Mouse (Mus musculus): ENCODE measurements at regions not wholly inside any gene's neighbourhood (a gene's known extent, or its start where the extent isn't known, plus 50 kb on each side); places are given as distances from the start of the nearest gene placed in this dataset.

DNA sequence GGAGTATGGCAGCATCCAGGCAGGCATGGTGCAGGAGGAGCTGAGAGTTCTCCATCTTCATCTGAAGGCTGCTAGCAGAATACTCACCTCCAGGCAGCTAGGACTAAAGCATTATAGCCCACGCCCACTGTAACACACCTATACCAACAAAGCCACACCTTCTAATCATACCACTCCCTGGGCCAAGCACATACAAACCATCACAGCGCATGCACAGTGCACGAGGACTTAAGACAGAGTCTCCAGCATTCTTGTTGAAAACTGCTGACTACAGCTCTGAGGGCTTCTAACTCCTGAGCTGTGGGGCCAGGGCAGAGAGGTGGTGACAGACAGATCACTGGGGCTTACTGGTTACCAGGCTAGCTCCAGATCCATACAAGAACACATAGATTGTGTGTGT is 68.0 kb upstream of the Cnot2 start:
- no peak for DNase-seq

DNA sequence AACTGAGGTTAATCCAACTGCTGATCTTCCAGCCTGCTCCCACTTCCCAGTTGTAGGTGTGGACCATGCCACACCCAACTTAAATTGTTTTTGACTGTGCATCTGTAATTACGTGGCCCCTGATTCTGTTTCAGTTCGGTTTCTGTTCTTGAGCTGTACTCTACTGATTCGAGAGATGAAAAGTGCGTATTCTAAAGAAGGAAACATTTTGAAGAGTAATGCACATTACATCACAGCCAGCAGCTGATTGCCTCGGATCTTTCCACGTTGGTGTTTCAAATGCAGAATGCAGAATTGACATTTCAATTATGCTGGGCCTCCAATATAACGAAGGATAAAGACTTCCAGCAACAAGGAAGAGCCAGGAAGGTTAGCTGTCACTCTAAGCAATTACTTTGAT is 64.7 kb upstream of the Cnot2 start:
- no peak for DNase-seq

DNA sequence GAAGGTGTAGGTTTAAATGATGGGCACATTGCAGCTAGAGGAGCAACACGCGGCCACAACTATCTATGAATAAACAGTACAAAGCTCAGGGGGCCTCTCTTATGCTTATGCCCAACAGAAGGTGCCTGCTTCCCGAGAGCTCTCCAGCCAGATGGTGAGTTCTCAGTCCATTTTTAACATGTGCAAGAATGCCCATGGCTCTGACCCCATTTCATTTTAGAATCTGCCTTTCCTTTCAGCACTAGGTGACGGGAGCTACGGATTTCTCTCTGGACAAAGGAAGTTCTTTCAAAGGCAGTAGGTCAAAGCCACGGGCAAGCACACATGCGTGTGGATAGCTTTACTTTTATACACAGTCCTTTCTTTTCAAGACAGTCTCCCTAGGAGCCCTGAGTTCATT is 64.3 kb upstream of the Cnot2 start:
- DNase-seq: no peak

DNA sequence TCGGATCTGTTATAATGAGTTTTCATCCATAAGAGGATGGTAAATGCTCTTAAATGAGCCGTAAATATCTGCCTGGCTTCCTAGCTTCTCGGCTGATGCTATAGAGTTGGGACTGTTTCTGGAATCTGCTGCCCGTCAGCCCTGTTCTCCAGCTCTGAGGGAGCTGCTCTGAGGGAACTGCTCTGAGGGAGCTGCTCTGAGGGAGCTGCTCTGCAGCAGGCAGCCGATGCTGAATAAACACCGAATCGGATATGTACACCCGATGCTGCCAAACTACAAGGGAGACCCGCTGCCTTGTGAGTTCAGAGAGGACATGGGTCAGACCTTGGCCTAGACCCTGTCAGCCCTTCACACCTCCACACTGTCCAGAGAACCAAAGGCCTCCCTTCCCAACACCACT is 63.8 kb upstream of the Cnot2 start:
- DNase-seq: no peak
